Mouse (Mus musculus) midbrain, embryonic 10.5 days (tissue): ENCODE data around the gene Rdm1. TPM values are rescaled to one million over a fixed set of nuclear protein-coding genes. Genes with fewer than 3 reads are reported as not detected.
"Not testable (repeated sequence)": the region's sequence is repeated elsewhere in the genome, so short reads cannot be mapped to it uniquely, and the experiment has no call there.

ENCODE experiments used
- DNase-seq: peaks from one replicate; pipeline ENCODE4 v3.0.0-alpha.2; 2017; ENCODE audit warnings: low spot score
- H3K27ac ChIP-seq: fragments of 300-500 bp; sonication (generic); replicated peaks from 2 replicates; pipeline ENCODE4 v1.5.1; 2016; ENCODE audit warnings: mild to moderate bottlenecking
- H3K27me3 ChIP-seq: fragments of 300-500 bp; sonication (generic); 2 replicates; pipeline ENCODE4 v1.6.1; 2016; ENCODE audit warnings: low read depth, mild to moderate bottlenecking; ENCODE audit not compliant: poor library complexity, severe bottlenecking
- H3K36me3 ChIP-seq: fragments of 300-500 bp; sonication (generic); 2 replicates; pipeline ENCODE4 v1.6.1; 2016; ENCODE audit warnings: mild to moderate bottlenecking, moderate library complexity
- H3K4me1 ChIP-seq: fragments of 300-500 bp; sonication (generic); 2 replicates; pipeline ENCODE4 v1.6.1; 2016
- H3K4me3 ChIP-seq: fragments of 300-500 bp; sonication (generic); 2 replicates; pipeline ENCODE4 v1.5.1; 2016; ENCODE audit warnings: mild to moderate bottlenecking, moderate library complexity
- H3K9me3 ChIP-seq: fragments of 300-500 bp; sonication (generic); replicated peaks from 2 replicates; pipeline ENCODE4 v1.6.1; 2016; ENCODE audit warnings: mild to moderate bottlenecking
- WGBS: fragments of 180-500 bp; shearing (Covaris S2); methylation state at CpG from one replicate; pipeline ENCODE4 v1.1.7; 2016; 5-methylcytosine and 5-hydroxymethylcytosine counted together
- polyA plus RNA-seq: library from polyadenylated mRNA; unstranded; fragments of >200 nt; fragmentation: Nextera tagmentation; extraction: Ambion mirVana; gene quantifications from 2 replicates; pipeline ENCODE4 v1.2.1, GENCODE M21; 2016

The Rdm1 gene
- polyA plus RNA-seq, 1 experiment from 2014 or later = 35.2 TPM

- H3K36me3 ChIP-seq, H3K27ac ChIP-seq, DNase-seq, H3K27me3 ChIP-seq, H3K9me3 ChIP-seq, H3K4me3 ChIP-seq: not testable (repeated sequence)
- peaks cover 23% of the 10 kb centered on the region for H3K4me1 ChIP-seq
- WGBS = 89% methylated on average over 11 of the region's 11 CpGs
These were observed 6.9 kb upstream of the Rdm1 start for GRCm38 (mm10) chr11:101620022-101620655.

GRCm38 (mm10) chr11:101626649-101626994 is 373 bp upstream of the Rdm1 start:
- Histone ChIP-seq H3K27me3 (no peaks in the 10 kb centered on the region), H3K27ac (peak overlapping the region; percentile 98), H3K4me1 (peaks cover 21% of the 10 kb centered on the region), H3K4me3 (peak overlapping the region; percentile 55), H3K9me3 (no peaks in the 10 kb centered on the region), H3K36me3 (0 out of 2 replicates have a peak, but pooled peaks cover 7% of the 10 kb centered on the region)
- no peak for DNase-seq
- WGBS = 4% methylated on average over 8 of the region's 8 CpGs

- Histone ChIP-seq H3K4me1 (peaks cover 21% of the 10 kb centered on the region), H3K36me3 (peaks cover 9% of the 10 kb centered on the region; the same call in 1 of the 2 replicates), H3K27me3 (no peaks in the 10 kb centered on the region), H3K9me3 (no peaks in the 10 kb centered on the region), H3K4me3 (peak overlapping the region; percentile 70), H3K27ac (peak overlapping the region; percentile 98)
- under 1% methylated on average over 33 of the region's 33 CpGs for WGBS
- DNase-seq = peak; percentile 93
These were observed 1.0 kb downstream of the Rdm1 start for GRCm38 (mm10) chr11:101627857-101628559.

DNA sequence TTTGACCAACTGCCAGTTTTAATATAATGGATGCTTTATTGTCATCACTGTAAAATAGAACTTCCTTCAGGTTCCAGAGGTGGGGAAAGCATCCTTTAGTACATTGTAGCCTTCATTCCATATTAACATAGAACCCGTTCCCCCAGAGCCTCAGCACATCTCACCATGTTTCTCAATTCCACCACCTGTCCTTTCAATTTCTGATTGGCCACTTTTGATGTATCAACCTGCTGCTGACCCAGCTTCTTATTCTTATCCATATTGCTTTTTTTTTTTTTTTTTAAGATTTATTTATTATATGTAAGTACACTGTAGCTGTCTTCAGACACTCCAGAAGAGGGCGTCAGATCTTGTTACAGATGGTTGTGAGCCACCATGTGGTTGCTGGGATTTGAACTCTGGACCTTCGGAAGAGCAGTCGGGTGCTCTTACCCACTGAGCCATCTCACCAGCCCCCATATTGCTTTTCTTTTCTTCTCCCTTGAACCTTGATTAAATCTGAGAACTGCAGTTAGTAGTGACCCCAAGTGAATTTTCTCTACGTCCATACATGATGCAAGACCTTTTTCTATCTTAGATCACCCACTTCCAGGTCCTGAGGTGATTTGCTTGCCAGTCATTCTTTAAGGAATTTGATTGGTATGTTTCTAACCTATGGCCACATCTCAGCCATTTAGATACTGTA is 1.9 kb downstream of the Rdm1 start:
- H3K36me3 ChIP-seq = peaks cover 17% of the 10 kb centered on the region; the same call in 1 of the 2 replicates
- H3K9me3 ChIP-seq, H3K27me3 ChIP-seq, DNase-seq: not testable (repeated sequence)
- peak overlapping the region; percentile 98; the same call in 1 of the 2 replicates for H3K27ac ChIP-seq
- peak overlapping the region; percentile 70 for H3K4me3 ChIP-seq
- H3K4me1 ChIP-seq = peaks cover 21% of the 10 kb centered on the region
- WGBS = 75% methylated on average over 4 of the region's 5 CpGs

GRCm38 (mm10) chr11:101635660-101636059 is 8.7 kb downstream of the Rdm1 start:
- H3K4me3 ChIP-seq = no peak overlapping the region
- WGBS = 81% methylated on average over 10 of the region's 10 CpGs
- DNase-seq = no peak

DNA sequence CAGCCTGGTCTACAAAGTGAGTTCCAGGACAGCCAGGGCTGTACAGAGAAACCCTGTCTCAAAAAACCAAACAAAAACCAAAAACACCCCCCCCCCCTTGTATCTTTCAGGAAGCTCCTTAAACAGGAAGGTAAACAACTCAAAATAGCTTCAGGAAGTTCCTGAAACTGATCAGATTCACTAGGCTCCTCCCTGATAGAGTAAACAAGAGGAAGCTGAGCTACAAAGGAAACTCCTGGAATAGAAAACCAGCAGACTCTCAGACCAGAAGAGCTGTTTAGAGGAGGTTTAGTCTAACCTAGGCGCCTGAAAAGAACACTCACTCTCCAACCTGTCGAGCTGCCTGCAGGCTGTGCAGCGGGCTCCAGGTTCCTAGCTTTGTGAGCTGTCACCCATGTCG is 12.8 kb downstream of the Rdm1 start:
- no peaks in the 10 kb centered on the region for H3K27me3 ChIP-seq
- DNase-seq = no peak
- no peaks in the 10 kb centered on the region for H3K9me3 ChIP-seq
- 92% methylated on average over 4 of the region's 4 CpGs for WGBS
- H3K36me3 ChIP-seq = peaks cover 16% of the 10 kb centered on the region
- no peak overlapping the region for H3K4me3 ChIP-seq
- no peak overlapping the region for H3K27ac ChIP-seq
- peaks cover 12% of the 10 kb centered on the region for H3K4me1 ChIP-seq

More at GRCm38 (mm10) chr11:101635660-101636059, 8.7 kb downstream of the Rdm1 start:
- no peak overlapping the region for H3K27ac ChIP-seq
- H3K4me1 ChIP-seq = peaks cover 4% of the 10 kb centered on the region
- H3K9me3 ChIP-seq = no peaks in the 10 kb centered on the region
- H3K27me3 ChIP-seq = no peaks in the 10 kb centered on the region
- peaks cover 35% of the 10 kb centered on the region for H3K36me3 ChIP-seq

GRCm38 (mm10) chr11:101640857-101641709 is 14.1 kb downstream of the Rdm1 start:
- peak overlapping the region; percentile 87 for H3K27ac ChIP-seq
- H3K36me3 ChIP-seq, H3K9me3 ChIP-seq, H3K27me3 ChIP-seq: not testable (repeated sequence)
- DNase-seq = peak; percentile 80
- WGBS = 6% methylated on average over 53 of the region's 53 CpGs
- H3K4me3 ChIP-seq = peak overlapping the region; percentile 47
- peaks cover 12% of the 10 kb centered on the region for H3K4me1 ChIP-seq

GRCm38 (mm10) chr11:101641710-101642642 is 15.0 kb downstream of the Rdm1 start:
- not testable (repeated sequence) for H3K4me3 ChIP-seq, H3K27me3 ChIP-seq, H3K36me3 ChIP-seq, H3K9me3 ChIP-seq
- Histone ChIP-seq H3K4me1 (peaks cover 15% of the 10 kb centered on the region), H3K27ac (peak overlapping the region; percentile 87)
- DNase-seq = peak; percentile 76
- WGBS = 8% methylated on average over 15 of the region's 26 CpGs

- Histone ChIP-seq H3K27ac (no peak overlapping the region), H3K4me3 (no peak overlapping the region), H3K4me1 (peaks cover 15% of the 10 kb centered on the region), H3K27me3 (no peaks in the 10 kb centered on the region), H3K9me3 (no peaks in the 10 kb centered on the region), H3K36me3 (no peaks in the 10 kb centered on the region)
- WGBS = 54% methylated on average over 5 of the region's 5 CpGs
- DNase-seq = no peak
These were observed 15.9 kb downstream of the Rdm1 start for GRCm38 (mm10) chr11:101642931-101643330.

- H3K36me3 ChIP-seq = no peaks in the 10 kb centered on the region
- peaks cover 15% of the 10 kb centered on the region for H3K4me1 ChIP-seq
- H3K27me3 ChIP-seq = no peaks in the 10 kb centered on the region
- H3K27ac ChIP-seq = no peak overlapping the region
- WGBS = 59% methylated on average over 3 of the region's 3 CpGs
- no peak for DNase-seq
- H3K9me3 ChIP-seq = no peaks in the 10 kb centered on the region
- H3K4me3 ChIP-seq = no peak overlapping the region
These were observed 17.6 kb downstream of the Rdm1 start for GRCm38 (mm10) chr11:101644591-101644990.

- H3K36me3 ChIP-seq, H3K4me3 ChIP-seq, H3K9me3 ChIP-seq, DNase-seq, H3K27ac ChIP-seq, H3K27me3 ChIP-seq: not testable (repeated sequence)
- WGBS = 7% methylated on average over 4 of the region's 4 CpGs
- peaks cover 15% of the 10 kb centered on the region for H3K4me1 ChIP-seq
These were observed 18.0 kb downstream of the Rdm1 start for GRCm38 (mm10) chr11:101645043-101645410.
